Mouse (Mus musculus): ENCODE results near the gene Cdk7. TPM values are rescaled to one million over a fixed set of nuclear protein-coding genes. Genes with fewer than 3 reads are reported as not detected.
"Not testable (repeated sequence)": the region's sequence is repeated elsewhere in the genome, so short reads cannot be mapped to it uniquely, and the experiment has no call there.

The Cdk7 gene
- polyA plus RNA-seq, 1 experiment from 2014 or later: 90.7 TPM

- ATAC-seq (ENCODE audit: low read depth); H3K9ac ChIP-seq (ENCODE audit: low read length); H3K9me3 ChIP-seq (ENCODE audit: control insufficient read depth, low read length); H3K4me1 ChIP-seq (replicated peaks; ENCODE audit: control insufficient read depth, insufficient read depth, low read length); H3K27me3 ChIP-seq (ENCODE audit: control insufficient read depth, insufficient read depth, low read depth, low read length); H3K27ac ChIP-seq (ENCODE audit: low read length); H3K4me3 ChIP-seq (ENCODE audit: low read length): not testable (repeated sequence)
- Histone ChIP-seq H3K36me3 (ENCODE audit: control insufficient read depth, insufficient read depth, low read length) (peaks cover 17% of the 10 kb centered on the region), H3K4me2 (ENCODE audit: low read depth, low read length) (peak overlapping the region; percentile 65; the same call in 1 of the 2 replicates)
- WGBS: 92% methylated on average over 5 of the region's 6 CpGs
Observed at GRCm38 (mm10) chr13:100731462-100732046, 815 bp upstream of the Cdk7 start.

GRCm38 (mm10) chr13:100730153-100730860 lies 432 bp downstream of the Cdk7 start:
- H3K27ac ChIP-seq (ENCODE audit: low read length): peak overlapping the region; percentile 97
- H3K4me3 ChIP-seq (ENCODE audit: low read length): peak overlapping the region; percentile 95
- peak overlapping the region; percentile 93 for H3K9ac ChIP-seq (ENCODE audit: low read length)
- ATAC-seq (ENCODE audit: low read depth): peak; percentile 3; the same call in 1 of the 2 replicates
- no peaks in the 10 kb centered on the region for H3K9me3 ChIP-seq (ENCODE audit: control insufficient read depth, low read length)
- H3K4me2 ChIP-seq (ENCODE audit: low read depth, low read length): peak overlapping the region; percentile 65
- peaks cover 10% of the 10 kb centered on the region for H3K4me1 ChIP-seq (replicated peaks; ENCODE audit: control insufficient read depth, insufficient read depth, low read length)
- under 1% methylated on average over 30 of the region's 30 CpGs for WGBS
- H3K36me3 ChIP-seq (ENCODE audit: control insufficient read depth, insufficient read depth, low read length): peaks cover 17% of the 10 kb centered on the region
- no peaks in the 10 kb centered on the region for H3K27me3 ChIP-seq (ENCODE audit: control insufficient read depth, insufficient read depth, low read depth, low read length)

- H3K4me2 ChIP-seq (ENCODE audit: low read depth, low read length); H3K9ac ChIP-seq (ENCODE audit: low read length); H3K4me3 ChIP-seq (ENCODE audit: low read length); H3K27me3 ChIP-seq (ENCODE audit: control insufficient read depth, insufficient read depth, low read depth, low read length); H3K4me1 ChIP-seq (replicated peaks; ENCODE audit: control insufficient read depth, insufficient read depth, low read length); ATAC-seq (ENCODE audit: low read depth); H3K9me3 ChIP-seq (ENCODE audit: control insufficient read depth, low read length); H3K27ac ChIP-seq (ENCODE audit: low read length): not testable (repeated sequence)
- H3K36me3 ChIP-seq (ENCODE audit: control insufficient read depth, insufficient read depth, low read length): peaks cover 15% of the 10 kb centered on the region
- WGBS: 87% methylated on average over 4 of the region's 4 CpGs
Observed at GRCm38 (mm10) chr13:100728530-100728929, 2.2 kb downstream of the Cdk7 start.

GRCm38 (mm10) chr13:100728086-100728485 lies 2.7 kb downstream of the Cdk7 start:
- H3K9ac ChIP-seq (ENCODE audit: low read length): no peak overlapping the region
- no peaks in the 10 kb centered on the region for H3K27me3 ChIP-seq (ENCODE audit: control insufficient read depth, insufficient read depth, low read depth, low read length)
- peaks cover 10% of the 10 kb centered on the region for H3K4me1 ChIP-seq (replicated peaks; ENCODE audit: control insufficient read depth, insufficient read depth, low read length)
- WGBS: 89% methylated on average over 5 of the region's 5 CpGs
- H3K36me3 ChIP-seq (ENCODE audit: control insufficient read depth, insufficient read depth, low read length): peaks cover 15% of the 10 kb centered on the region
- H3K4me2 ChIP-seq (ENCODE audit: low read depth, low read length): no peak overlapping the region
- no peaks in the 10 kb centered on the region for H3K9me3 ChIP-seq (ENCODE audit: control insufficient read depth, low read length)
- H3K4me3 ChIP-seq (ENCODE audit: low read length): no peak overlapping the region
- H3K27ac ChIP-seq (ENCODE audit: low read length): no peak overlapping the region
- ATAC-seq (ENCODE audit: low read depth): no peak

GRCm38 (mm10) chr13:100725194-100725593 lies 5.5 kb downstream of the Cdk7 start:
- 86% methylated on average over 10 of the region's 10 CpGs for WGBS
- no peaks in the 10 kb centered on the region for H3K27me3 ChIP-seq (ENCODE audit: control insufficient read depth, insufficient read depth, low read depth, low read length)
- no peak overlapping the region for H3K27ac ChIP-seq (ENCODE audit: low read length)
- peaks cover 20% of the 10 kb centered on the region for H3K36me3 ChIP-seq (ENCODE audit: control insufficient read depth, insufficient read depth, low read length)
- no peak overlapping the region for H3K4me3 ChIP-seq (ENCODE audit: low read length)
- peaks cover 10% of the 10 kb centered on the region for H3K4me1 ChIP-seq (replicated peaks; ENCODE audit: control insufficient read depth, insufficient read depth, low read length)
- no peak overlapping the region for H3K4me2 ChIP-seq (ENCODE audit: low read depth, low read length)
- ATAC-seq (ENCODE audit: low read depth): no peak
- no peaks in the 10 kb centered on the region for H3K9me3 ChIP-seq (ENCODE audit: control insufficient read depth, low read length)
- no peak overlapping the region for H3K9ac ChIP-seq (ENCODE audit: low read length)

- H3K27ac ChIP-seq (ENCODE audit: low read length): no peak overlapping the region
- no peak overlapping the region for H3K9ac ChIP-seq (ENCODE audit: low read length)
- WGBS: 66% methylated on average over 7 of the region's 7 CpGs
- H3K4me2 ChIP-seq (ENCODE audit: low read depth, low read length): no peak overlapping the region
- H3K4me1 ChIP-seq (replicated peaks; ENCODE audit: control insufficient read depth, insufficient read depth, low read length): peaks cover 6% of the 10 kb centered on the region
- no peak for ATAC-seq (ENCODE audit: low read depth)
- no peak overlapping the region for H3K4me3 ChIP-seq (ENCODE audit: low read length)
- H3K36me3 ChIP-seq (ENCODE audit: control insufficient read depth, insufficient read depth, low read length): peaks cover 27% of the 10 kb centered on the region
- H3K9me3 ChIP-seq (ENCODE audit: control insufficient read depth, low read length): no peaks in the 10 kb centered on the region
- no peaks in the 10 kb centered on the region for H3K27me3 ChIP-seq (ENCODE audit: control insufficient read depth, insufficient read depth, low read depth, low read length)
Observed at GRCm38 (mm10) chr13:100724051-100724754, 6.5 kb downstream of the Cdk7 start.

- no peak overlapping the region for H3K27ac ChIP-seq (ENCODE audit: low read length)
- no peaks in the 10 kb centered on the region for H3K9me3 ChIP-seq (ENCODE audit: control insufficient read depth, low read length)
- 89% methylated on average over 5 of the region's 5 CpGs for WGBS
- no peaks in the 10 kb centered on the region for H3K4me1 ChIP-seq (replicated peaks; ENCODE audit: control insufficient read depth, insufficient read depth, low read length)
- H3K4me2 ChIP-seq (ENCODE audit: low read depth, low read length): no peak overlapping the region
- H3K9ac ChIP-seq (ENCODE audit: low read length): no peak overlapping the region
- ATAC-seq (ENCODE audit: low read depth): no peak
- H3K4me3 ChIP-seq (ENCODE audit: low read length): no peak overlapping the region
- H3K27me3 ChIP-seq (ENCODE audit: control insufficient read depth, insufficient read depth, low read depth, low read length): no peaks in the 10 kb centered on the region
- H3K36me3 ChIP-seq (ENCODE audit: control insufficient read depth, insufficient read depth, low read length): peaks cover 28% of the 10 kb centered on the region
Observed at GRCm38 (mm10) chr13:100721656-100722055, 9.1 kb downstream of the Cdk7 start.

- Histone ChIP-seq H3K9me3 (ENCODE audit: control insufficient read depth, low read length) (no peaks in the 10 kb centered on the region), H3K4me2 (ENCODE audit: low read depth, low read length) (no peak overlapping the region), H3K4me3 (ENCODE audit: low read length) (no peak overlapping the region), H3K27ac (ENCODE audit: low read length) (no peak overlapping the region), H3K4me1 (replicated peaks; ENCODE audit: control insufficient read depth, insufficient read depth, low read length) (no peaks in the 10 kb centered on the region), H3K36me3 (ENCODE audit: control insufficient read depth, insufficient read depth, low read length) (peaks cover 52% of the 10 kb centered on the region), H3K9ac (ENCODE audit: low read length) (no peak overlapping the region), H3K27me3 (ENCODE audit: control insufficient read depth, insufficient read depth, low read depth, low read length) (no peaks in the 10 kb centered on the region)
- WGBS: 91% methylated on average over 6 of the region's 6 CpGs
- ATAC-seq (ENCODE audit: low read depth): no peak
Observed at GRCm38 (mm10) chr13:100715467-100715866, 15.3 kb downstream of the Cdk7 start.

- Histone ChIP-seq H3K4me2 (ENCODE audit: low read depth, low read length) (no peak overlapping the region), H3K27me3 (ENCODE audit: control insufficient read depth, insufficient read depth, low read depth, low read length) (no peaks in the 10 kb centered on the region), H3K4me3 (ENCODE audit: low read length) (no peak overlapping the region), H3K9me3 (ENCODE audit: control insufficient read depth, low read length) (no peaks in the 10 kb centered on the region), H3K9ac (ENCODE audit: low read length) (no peak overlapping the region), H3K27ac (ENCODE audit: low read length) (no peak overlapping the region), H3K4me1 (replicated peaks; ENCODE audit: control insufficient read depth, insufficient read depth, low read length) (no peaks in the 10 kb centered on the region), H3K36me3 (ENCODE audit: control insufficient read depth, insufficient read depth, low read length) (peaks cover 69% of the 10 kb centered on the region)
- WGBS: 93% methylated on average over 7 of the region's 7 CpGs
- no peak for ATAC-seq (ENCODE audit: low read depth)
Observed at GRCm38 (mm10) chr13:100706206-100706605, 24.5 kb downstream of the Cdk7 start.
